Mouse (Mus musculus): ENCODE results near the gene Mmab.

DNA sequence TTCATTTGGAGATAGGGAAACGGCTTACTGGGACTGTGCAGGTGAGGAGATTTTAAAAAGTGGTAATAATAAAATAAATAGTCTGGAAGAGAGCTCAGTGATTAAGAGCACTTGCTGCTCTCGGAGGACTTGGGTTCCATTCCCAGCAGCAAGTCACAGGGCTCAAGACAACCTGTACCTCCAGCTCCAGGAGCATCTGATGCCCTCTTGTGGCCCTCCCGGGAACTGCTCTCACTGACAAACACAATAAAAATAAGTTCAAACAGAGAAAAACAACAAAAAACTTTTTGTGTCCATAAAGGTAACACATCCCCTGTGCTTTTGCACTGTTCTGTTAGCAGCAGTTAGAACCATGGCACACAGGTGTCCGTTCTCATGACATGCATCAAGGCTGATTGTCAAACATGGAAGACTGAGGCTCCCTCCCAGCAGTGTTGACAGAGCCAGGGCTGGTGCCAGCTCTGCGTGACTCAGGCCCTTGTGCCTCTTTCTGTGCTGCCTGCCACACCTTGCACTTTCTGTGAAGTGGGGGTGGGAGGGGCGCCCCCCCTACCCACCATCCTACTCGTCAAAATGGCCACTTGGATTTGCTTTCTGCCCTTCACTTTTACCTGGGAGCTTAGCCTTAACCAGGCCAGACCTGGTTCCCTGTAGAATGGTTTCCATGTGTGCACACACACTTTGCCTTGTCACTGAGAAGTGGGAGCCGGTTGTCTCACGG is 60.5 kb downstream of the Mmab start:
- TF ChIP-seq CTCF (IDR thresholded peaks at IDR 0.05; ENCODE audit: low read depth) (peak; percentile 87), EP300 (IDR thresholded peaks at IDR 0.05; ENCODE audit: low read depth) (no peak)
